Mouse (Mus musculus) ES-Bruce4 (cell line): ENCODE measurements around the gene Nr2c1.

Source experiments
- CTCF ChIP-seq: IDR thresholded peaks from one replicate; pipeline ENCODE4 v1.8.1; 2011; ENCODE audit warnings: low read depth, low read length
- EP300 ChIP-seq: IDR thresholded peaks from 2 replicates; pipeline ENCODE4 v1.6.1; 2011; ENCODE audit warnings: low read depth, low read length; ENCODE audit not compliant: insufficient read depth
- POLR2A ChIP-seq: IDR thresholded peaks from one replicate; pipeline ENCODE4 v1.8.1; 2011; ENCODE audit warnings: low read length; ENCODE audit not compliant: insufficient read depth

GRCm38 (mm10) chr10:94171440-94172130 is 23.8 kb downstream of the Nr2c1 start:
- TF ChIP-seq CTCF (no peak), POLR2A (no peak), EP300 (no peak)
